Mouse (Mus musculus) monocyte, adult 2 months (primary cell): ENCODE data around the gene Ect2l.

Source experiments
- DNase-seq, 2 experiments: peaks; one replicate each; pipeline ENCODE4 v3.0.0; 2022; ENCODE audit warnings: low spot score in 2 of 2, low read depth in 1 of 2

Ect2l gene

GRCm38 (mm10) chr10:18082772-18083171, 127.9 kb downstream of the Ect2l start:
- no peak for DNase-seq

GRCm38 (mm10) chr10:18081536-18081935, 129.2 kb downstream of the Ect2l start:
- DNase-seq, result no peak
